Mouse (Mus musculus): Measurements from ENCODE around the gene Csnk1g1. TPM values are rescaled to one million over a fixed set of nuclear protein-coding genes. Genes with fewer than 3 reads are reported as not detected.

Gene Csnk1g1
- total RNA-seq, 2 experiments from 2014 or later, result 45.4 to 46.0 TPM

DNA sequence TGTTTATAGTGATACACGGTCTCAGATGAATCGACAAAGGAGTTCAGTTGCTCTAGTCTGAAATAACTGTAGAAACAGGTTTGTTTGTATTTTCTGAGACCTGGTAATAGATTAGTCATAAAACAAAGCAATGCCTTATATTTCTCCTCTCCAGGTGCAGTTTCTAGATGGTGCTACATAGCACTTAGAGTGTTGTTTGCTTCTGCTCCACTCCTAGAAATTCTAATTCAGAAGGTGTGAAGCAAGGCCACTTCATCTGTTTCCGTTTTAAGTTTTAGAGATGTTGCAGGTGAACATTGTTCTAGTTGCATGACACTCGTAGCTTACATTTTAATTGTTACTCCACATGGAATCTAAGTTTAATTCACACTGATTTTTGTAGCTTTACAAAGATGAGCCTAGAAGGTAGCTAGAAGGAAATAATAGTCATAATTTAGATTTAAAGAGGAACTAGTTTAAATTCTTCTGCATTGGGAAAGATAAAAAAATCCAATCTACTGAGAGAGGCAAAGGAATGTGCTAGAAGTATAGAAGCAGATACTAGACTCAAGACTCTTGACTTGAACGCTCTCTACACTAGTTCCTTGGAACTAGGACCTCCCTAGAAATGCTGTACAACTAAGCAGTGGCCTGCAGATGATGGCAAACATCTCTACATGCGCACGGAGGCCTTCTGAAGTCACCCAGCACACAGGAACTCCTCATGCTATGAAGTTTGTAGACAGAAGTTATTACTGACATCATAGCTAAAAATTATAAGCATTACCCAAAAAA is 87.1 kb downstream of the Csnk1g1 start:
- DNase-seq (ENCODE audit: low spot score in 2 of 2), result no peak

DNA sequence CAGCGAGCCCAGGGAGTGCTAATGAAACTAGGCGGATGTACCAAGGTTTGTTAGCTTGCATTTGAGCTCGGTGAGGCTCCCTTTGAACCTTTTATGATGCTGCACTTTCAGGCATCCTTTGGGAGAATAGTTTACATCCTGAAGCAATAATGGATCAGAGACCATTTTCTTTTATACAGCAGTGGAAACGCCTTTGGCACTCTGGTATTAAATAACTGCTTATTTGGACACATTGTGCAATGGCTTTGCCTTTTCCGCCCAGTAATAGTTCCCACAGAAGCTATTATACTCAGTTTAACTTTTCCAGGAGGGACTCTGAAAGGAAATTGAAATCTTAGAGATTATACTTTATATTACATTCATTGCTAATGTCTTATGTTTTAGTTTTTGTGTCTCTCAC is 90.2 kb downstream of the Csnk1g1 start:
- DNase-seq (ENCODE audit: low spot score in 2 of 2), result no peak

- DNase-seq (ENCODE audit: low spot score in 2 of 2), result peak; percentile 35 to 64
Observed at GRCm38 (mm10) chr9:66004380-66004779, 95.7 kb downstream of the Csnk1g1 start.

- peak in 1 of 2 experiments; percentile 39 for DNase-seq (ENCODE audit: low spot score in 2 of 2)
Observed at GRCm38 (mm10) chr9:66007603-66008202, 99.0 kb downstream of the Csnk1g1 start.

GRCm38 (mm10) chr9:66020601-66021000 is 111.9 kb downstream of the Csnk1g1 start:
- DNase-seq (ENCODE audit: low spot score in 2 of 2), result no peak

DNA sequence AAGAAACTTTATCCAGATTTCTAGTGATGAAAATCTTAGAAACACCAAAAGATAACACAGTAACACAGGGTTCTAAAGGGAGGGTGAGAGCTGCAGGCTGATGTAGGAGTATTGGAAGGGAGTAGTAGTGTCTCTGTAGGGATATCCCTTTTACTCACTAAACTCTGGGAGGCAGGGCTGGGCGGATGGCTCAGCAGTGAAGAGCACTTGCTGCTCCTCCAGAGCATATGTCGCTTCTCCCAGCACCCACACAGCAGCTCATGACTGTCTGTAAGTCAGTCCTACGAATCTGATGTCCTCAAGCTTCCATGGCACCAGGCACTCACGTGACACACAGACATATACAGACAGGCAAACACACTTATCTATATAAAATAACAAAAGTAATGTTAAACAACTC is 129.4 kb downstream of the Csnk1g1 start:
- DNase-seq (ENCODE audit: low spot score in 2 of 2), result peak in 1 of 2 experiments; percentile 31

DNA sequence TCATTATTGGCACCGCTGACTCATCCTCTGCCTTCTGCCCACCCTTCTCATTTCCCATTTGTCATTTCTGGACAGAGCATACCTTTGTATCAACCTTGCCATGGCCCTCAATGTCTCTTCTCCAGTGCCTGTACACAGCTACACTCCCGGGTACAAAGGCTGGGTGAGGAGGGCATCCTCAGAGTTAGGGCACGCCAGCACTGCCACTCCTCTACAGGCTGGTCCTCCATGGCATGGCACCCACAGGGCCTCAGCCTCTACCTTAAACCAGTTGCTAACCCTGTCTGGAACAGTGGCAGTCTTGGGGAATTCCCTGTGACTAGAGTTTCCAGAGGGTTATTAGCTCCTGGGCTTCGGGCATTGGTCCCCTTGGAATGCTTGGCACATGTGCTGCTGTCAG is 129.9 kb downstream of the Csnk1g1 start:
- DNase-seq (ENCODE audit: low spot score in 2 of 2), result no peak

GRCm38 (mm10) chr9:66039290-66039689 is 130.6 kb downstream of the Csnk1g1 start:
- DNase-seq (ENCODE audit: low spot score in 2 of 2), result no peak

DNA sequence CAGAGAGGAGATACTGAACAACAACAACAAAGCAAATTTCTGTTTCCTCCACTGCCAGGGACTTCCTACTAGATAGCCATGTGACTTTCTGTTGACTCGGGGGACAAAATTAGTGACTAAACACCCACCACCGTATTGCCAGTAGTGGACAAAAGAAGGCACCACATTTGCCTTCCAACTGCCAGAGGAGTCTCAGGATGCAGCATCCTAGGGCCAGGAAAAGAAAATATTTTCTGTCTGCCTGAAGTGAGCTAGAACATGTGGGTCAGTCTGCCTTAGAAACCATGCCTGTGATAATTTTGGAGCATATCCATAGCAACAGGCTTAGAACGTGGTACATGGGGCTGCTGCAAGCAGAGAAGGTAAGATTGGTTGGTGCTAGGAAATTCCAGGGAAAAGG is 132.1 kb downstream of the Csnk1g1 start:
- DNase-seq (ENCODE audit: low spot score in 2 of 2), result peak in 1 of 2 experiments; percentile 38

DNA sequence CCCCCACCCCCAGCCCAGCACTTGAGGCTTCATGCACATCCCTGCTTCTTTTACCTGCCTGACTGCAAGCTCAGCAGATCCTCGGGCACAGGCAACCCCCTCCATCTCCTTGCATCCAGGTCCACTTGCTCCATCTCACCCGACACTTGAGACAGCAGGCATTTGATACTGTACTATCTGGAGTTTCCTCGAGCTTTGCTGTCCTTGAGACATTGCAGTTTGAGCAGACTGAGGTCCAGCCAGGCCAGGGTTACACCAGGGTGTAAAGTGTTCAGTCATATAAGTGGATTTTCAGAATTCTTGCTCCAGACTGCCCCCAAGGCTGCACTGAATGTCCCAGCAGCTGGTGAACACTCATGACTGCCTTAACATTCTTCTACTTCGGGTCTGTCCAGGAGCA is 133.6 kb downstream of the Csnk1g1 start:
- no peak for DNase-seq (ENCODE audit: low spot score in 2 of 2)

- no peak for DNase-seq (ENCODE audit: low spot score in 2 of 2)
Observed at GRCm38 (mm10) chr9:66043241-66043640, 134.5 kb downstream of the Csnk1g1 start.

DNA sequence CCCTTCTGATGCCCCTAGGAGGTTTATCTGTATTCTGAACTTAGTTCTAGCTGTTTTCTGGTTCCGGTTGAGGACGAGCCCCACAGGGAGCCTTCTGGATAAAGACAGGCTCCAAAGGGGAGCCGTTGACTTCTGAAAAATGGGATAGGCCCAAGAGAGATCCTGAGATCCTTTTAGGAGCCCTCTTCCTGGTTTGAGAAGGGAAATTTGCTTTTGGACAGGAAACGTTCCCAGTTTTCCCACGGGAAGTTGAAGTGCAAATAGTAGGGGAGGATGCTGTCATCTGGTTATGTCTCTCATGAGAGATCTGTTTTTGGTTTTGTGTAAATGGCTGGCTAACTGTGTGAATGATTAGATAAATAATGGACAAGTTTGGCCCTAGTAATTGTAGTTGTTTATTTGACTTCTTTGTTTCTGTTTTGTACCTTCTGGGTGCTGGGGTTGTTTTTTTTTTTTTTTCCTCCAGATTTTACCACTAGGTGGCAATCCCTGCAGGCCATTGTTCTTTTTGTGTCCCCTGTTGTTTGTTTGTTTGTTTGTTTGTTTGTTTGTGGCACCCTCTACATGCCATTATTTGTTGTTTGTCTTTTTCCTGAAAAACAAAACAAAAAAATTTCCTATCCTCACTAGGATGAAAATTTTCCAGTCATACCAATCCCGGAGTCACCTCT is 141.3 kb downstream of the Csnk1g1 start:
- no peak for DNase-seq (ENCODE audit: low spot score in 2 of 2)

DNA sequence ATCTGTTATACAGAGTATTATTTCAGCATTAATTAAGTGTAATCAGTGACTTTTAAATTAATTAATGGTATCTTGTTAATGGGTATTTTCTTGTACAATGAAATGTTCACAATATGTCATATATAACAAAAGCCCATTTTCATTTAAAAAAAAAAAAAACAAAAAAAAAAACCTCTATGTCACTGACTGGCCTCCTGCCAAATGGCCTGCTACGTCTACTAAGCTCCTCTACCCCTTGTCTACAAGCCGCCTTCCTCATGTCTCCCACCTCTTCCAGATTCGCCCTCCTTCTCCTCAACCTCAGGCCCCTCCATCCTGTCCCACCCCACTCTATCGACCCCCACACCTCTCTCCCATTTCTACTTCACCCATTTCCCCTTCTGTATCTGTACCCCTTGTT is 142.8 kb downstream of the Csnk1g1 start:
- no peak for DNase-seq (ENCODE audit: low spot score in 2 of 2)

DNA sequence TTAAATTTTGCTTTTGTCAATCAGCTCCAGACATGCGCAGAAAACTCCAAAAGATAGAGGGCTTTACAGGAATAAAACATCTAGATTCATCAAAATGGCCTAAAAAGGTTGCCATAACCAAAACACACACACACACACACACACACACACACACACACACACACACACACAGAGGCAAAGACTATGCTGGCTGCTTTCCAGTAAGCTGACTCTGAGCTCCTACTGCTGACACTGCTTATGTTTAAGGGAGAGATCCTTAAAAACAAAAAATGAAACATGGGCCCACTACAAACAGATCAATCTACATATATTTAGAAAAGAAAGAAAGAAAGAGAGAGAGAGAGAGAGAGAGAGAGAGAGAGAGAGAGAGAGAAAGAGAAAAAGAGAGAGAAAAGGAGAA is 144.0 kb downstream of the Csnk1g1 start:
- DNase-seq (ENCODE audit: low spot score in 2 of 2), result no peak

DNA sequence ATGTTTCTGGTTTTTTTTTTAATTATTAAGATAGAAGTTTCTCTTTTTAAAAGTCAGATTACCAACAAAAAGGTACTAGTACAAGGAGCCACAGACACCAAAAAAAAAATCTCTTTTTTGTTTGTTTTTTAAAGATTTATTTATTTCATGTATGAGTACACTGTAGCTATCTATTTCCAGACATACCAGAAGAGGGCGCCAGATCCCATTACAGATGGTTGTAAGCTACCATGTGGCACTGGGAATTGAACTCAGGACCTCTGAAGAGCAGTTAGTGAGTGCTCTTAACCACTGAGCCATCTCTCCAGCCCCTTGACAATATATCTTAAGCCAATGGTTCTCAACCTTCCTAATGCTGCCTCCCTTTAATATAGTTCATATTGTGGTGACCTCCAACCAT is 144.9 kb downstream of the Csnk1g1 start:
- DNase-seq (ENCODE audit: low spot score in 2 of 2), result no peak

DNA sequence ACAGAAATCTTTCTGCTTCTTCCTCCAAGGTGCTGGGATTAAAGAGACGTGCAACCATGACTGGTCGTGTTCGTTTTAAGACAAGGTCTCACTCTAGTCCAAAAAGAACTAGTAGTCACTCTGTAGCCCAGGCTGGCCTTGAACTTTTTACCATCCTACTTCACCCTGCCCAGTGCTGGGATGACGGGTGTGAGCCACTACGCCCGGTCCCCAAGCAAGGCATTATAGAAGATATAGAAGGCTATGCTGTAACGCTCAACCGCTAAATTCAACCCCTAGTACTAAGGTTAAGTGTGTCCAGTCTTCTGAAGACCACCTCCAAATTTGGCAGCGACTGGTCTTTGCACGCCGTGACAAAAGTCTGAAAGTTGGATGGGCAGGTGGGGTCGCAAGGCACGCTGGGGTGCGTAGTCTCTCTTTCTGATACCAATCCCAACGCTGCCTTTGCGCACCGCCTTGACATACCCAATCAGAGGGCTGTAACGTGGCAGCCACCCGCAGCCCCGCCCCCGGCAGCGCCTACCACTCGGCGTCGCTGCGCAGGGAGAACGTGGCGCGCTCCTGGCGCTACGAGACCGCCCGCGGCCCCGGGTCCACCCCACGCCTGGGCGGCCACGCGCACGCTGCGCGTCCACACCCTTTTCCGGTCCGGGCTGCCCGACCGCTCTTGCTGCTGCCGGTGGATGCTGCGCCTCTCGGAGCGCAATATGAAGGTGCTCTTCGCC is 151.0 kb downstream of the Csnk1g1 start, which contains the start of gene Ppib:
Gene Ppib (plus strand): TSS at position 640 of the 725 bp plus-strand sequence.
- peak; percentile 95 to 98 for DNase-seq (ENCODE audit: low spot score in 2 of 2)

DNA sequence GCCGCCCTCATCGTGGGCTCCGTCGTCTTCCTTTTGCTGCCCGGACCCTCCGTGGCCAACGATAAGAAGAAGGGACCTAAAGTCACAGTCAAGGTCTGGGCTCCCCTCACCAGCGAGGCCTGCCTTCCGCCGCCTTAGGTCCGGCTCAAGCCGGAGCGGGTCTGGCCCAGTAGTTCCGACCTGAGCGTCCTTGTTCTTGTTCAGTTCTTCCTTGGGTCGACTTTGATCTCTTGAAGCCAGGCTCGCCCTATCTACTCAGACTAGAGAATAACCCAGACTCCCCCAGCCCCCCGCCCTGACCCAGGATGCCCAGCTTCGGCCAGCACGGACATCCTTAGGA is 151.6 kb downstream of the Csnk1g1 start:
- DNase-seq (ENCODE audit: low spot score in 2 of 2), result no peak

GRCm38 (mm10) chr9:66060986-66061385 is 152.3 kb downstream of the Csnk1g1 start:
- no peak for DNase-seq (ENCODE audit: low spot score in 2 of 2)

GRCm38 (mm10) chr9:66061656-66062055 is 152.9 kb downstream of the Csnk1g1 start:
- DNase-seq (ENCODE audit: low spot score in 2 of 2), result no peak

- no peak for DNase-seq (ENCODE audit: low spot score in 2 of 2)
Observed at GRCm38 (mm10) chr9:66063446-66063845, 154.7 kb downstream of the Csnk1g1 start.

GRCm38 (mm10) chr9:66064316-66064715 is 155.6 kb downstream of the Csnk1g1 start:
- no peak for DNase-seq (ENCODE audit: low spot score in 2 of 2)

GRCm38 (mm10) chr9:66066791-66067190 is 158.1 kb downstream of the Csnk1g1 start:
- DNase-seq (ENCODE audit: low spot score in 2 of 2), result no peak
